17 mouse cellular contexts compared by ENCODE assay signal in genomic region chr10:110272818-110273217, GRCm38 (mm10).
"Had no signal": no experiment of that assay in that cellular context is flagged by ENCODE, and none has a peak within 500 bp of the region (broad histone marks: within the 10 kb centered on the region; RNA-seq: fewer than 3 reads in every experiment).

No protein-coding gene starts in this region.

- H3K4me1 ChIP-seq: lung, embryonic 15.5 days; megakaryocyte, embryonic 14.5 days; midbrain, embryonic 15.5 days; neural tube, embryonic 13.5 days; stomach, embryonic 15.5 days had no signal

- H3K9me3 ChIP-seq: lung, embryonic 15.5 days; midbrain, embryonic 13.5 days; midbrain, embryonic 15.5 days; neural tube, embryonic 13.5 days; stomach, embryonic 15.5 days had no signal

- H3K36me3 ChIP-seq: lung, embryonic 15.5 days; midbrain, embryonic 13.5 days; midbrain, embryonic 15.5 days; neural tube, embryonic 13.5 days; stomach, embryonic 15.5 days had no signal

- H3K4me2 ChIP-seq: lung, embryonic 15.5 days; midbrain, embryonic 11.5 days; midbrain, embryonic 13.5 days; midbrain, embryonic 15.5 days; neural tube, embryonic 13.5 days; stomach, embryonic 15.5 days had no signal

- H3K9ac ChIP-seq: lung, embryonic 15.5 days; midbrain, embryonic 13.5 days; midbrain, embryonic 15.5 days; neural tube, embryonic 13.5 days; stomach, embryonic 15.5 days had no signal

- ATAC-seq: lung, postnatal 0 days; midbrain, embryonic 13.5 days; midbrain, embryonic 15.5 days had no signal

- H3K27me3 ChIP-seq: lung, embryonic 15.5 days; megakaryocyte, embryonic 14.5 days; midbrain, embryonic 13.5 days; midbrain, embryonic 15.5 days; neural tube, embryonic 13.5 days; stomach, embryonic 15.5 days had no signal

- H3K4me3 ChIP-seq: lung, embryonic 15.5 days; megakaryocyte, embryonic 14.5 days; midbrain, embryonic 13.5 days; midbrain, embryonic 15.5 days; neural tube, embryonic 13.5 days; stomach, embryonic 15.5 days had no signal

- DNase-seq: lung, adult 2 months; lung, postnatal 14 days; lung, postnatal 36 days; right cerebral cortex, postnatal 14 days; thymus, adult 2 months; thymus, postnatal 25 days; thymus, postnatal 4 days had no signal

- H3K27ac ChIP-seq: lung, embryonic 15.5 days; macrophage; midbrain, embryonic 13.5 days; midbrain, embryonic 15.5 days; neural tube, embryonic 13.5 days; stomach, embryonic 15.5 days; stomach, postnatal 0 days had no signal
